Mouse (Mus musculus) ovary, adult 2 months (tissue): ENCODE measurements around the gene Fam49a. TPM values are rescaled to one million over a fixed set of nuclear protein-coding genes. Genes with fewer than 3 reads are reported as not detected.

Experiments used
- polyA plus RNA-seq: library from polyadenylated mRNA; depleted of rRNA; stranded (reverse); fragments of >200 nt; gene quantifications from 2 replicates; pipeline ENCODE4 v1.2.3, GENCODE M21; 2012; rRNA removed

Gene Fam49a
- 2.2 and 2.3 TPM in 2 replicates for polyA plus RNA-seq

DNA sequence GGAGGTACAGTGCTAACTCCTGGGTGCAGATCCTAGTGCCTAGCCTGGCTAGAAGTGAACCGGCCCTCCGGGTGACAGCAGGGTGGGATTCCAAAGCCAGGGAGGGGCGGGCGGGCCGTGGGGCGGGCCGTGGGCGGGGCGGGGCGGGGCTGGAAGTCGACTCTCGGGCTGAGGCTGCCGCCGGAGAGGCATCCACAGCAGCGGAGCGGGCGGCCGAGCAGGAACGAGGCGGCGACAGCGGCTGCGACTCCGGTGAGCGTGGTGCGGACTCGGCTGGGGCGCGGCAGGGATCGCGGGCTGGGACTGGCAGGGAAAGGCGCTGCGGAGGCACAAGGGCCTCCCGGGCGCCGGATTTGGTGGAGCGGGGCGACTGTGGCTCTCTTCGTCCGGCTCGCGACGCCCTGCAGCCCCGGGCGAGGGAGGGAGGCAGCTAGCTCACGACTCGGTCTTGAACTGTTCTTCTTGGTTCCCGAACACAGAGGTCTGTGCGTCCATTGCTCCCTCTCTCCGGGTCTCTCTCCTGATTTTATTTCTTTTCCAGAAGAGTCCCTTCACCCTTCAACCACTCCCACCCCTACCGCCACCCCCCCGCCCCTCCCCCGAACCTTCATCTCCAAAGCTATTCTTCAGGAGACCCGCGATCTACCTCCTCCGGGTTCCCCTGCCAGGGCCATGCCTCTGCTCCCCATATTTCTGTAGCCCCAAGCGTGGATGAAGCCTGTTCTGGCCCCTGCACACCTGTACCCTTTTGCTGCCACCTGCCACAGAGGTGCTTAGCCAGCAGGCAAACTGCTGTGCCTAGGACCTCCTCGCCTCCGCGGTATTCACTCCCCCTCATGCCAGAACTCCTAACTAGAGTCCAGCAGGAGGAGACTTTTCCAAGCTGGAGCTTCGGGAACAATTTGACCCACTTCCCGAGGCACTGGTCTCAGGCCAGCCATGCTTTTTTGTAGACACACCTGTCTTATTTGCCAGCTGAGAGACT lies at the start of gene Fam49a:
Gene Fam49a (plus strand): TSS at position 153 of the 985 bp plus-strand sequence.

